Mouse (Mus musculus) CH12.LX (cell line): ENCODE measurements around the gene Drc3. TPM values are rescaled to one million over a fixed set of nuclear protein-coding genes. Genes with fewer than 3 reads are reported as not detected.

Experiments used
- DNase-seq: peaks from one replicate; pipeline ENCODE4 v3.0.0-alpha.2; 2013; ENCODE audit errors: extremely low read depth
- H3K27ac ChIP-seq: 2 replicates; pipeline ENCODE4 v1.5.1; 2012; ENCODE audit warnings: low read depth, mild to moderate bottlenecking, control low read depth, moderate library complexity; ENCODE audit not compliant: insufficient read depth
- H3K27me3 ChIP-seq: replicated peaks from 2 replicates; pipeline ENCODE3; 2012; ENCODE audit warnings: inconsistent platforms
- H3K36me3 ChIP-seq, 2 experiments: replicated peaks in 1 of 2; 2 replicates each; pipeline versions ENCODE3 to v1.6.1; 2012; ENCODE audit warnings: inconsistent platforms in 1 of 2, low read length in 1 of 2, mild to moderate bottlenecking in 1 of 2, mixed read lengths in 1 of 2, moderate library complexity in 1 of 2; ENCODE audit not compliant: control insufficient read depth in 1 of 2, insufficient read depth in 1 of 2
- H3K4me1 ChIP-seq, 2 experiments: 2 replicates each; pipeline ENCODE4 v1.6.1; 2012; ENCODE audit warnings: inconsistent platforms in 1 of 2, moderate library complexity in 1 of 2; ENCODE audit not compliant: insufficient read depth in 2 of 2, control insufficient read depth in 1 of 2
- H3K4me2 ChIP-seq: 2 replicates; pipeline ENCODE4 v1.6.1; 2012; ENCODE audit warnings: low read depth, mild to moderate bottlenecking, control low read depth; ENCODE audit not compliant: poor library complexity, insufficient read depth, severe bottlenecking
- H3K4me3 ChIP-seq, 3 experiments: fragments of 150-350 bp in 1 of 3; sonication (generic) in 1 of 3; replicated peaks in 1 of 3; 2 replicates each; pipeline versions ENCODE3 to v1.5.1; 2011 to 2012; ENCODE audit warnings: low read depth in 2 of 3, low read length in 2 of 3, mild to moderate bottlenecking in 2 of 3, moderate library complexity in 2 of 3, control low read depth in 1 of 3, improper control_type of control experiment in 1 of 3, inconsistent platforms in 1 of 3, mixed read lengths in 1 of 3; ENCODE audit not compliant: poor library complexity in 1 of 3
- H3K79me2 ChIP-seq: replicated peaks from 2 replicates; pipeline ENCODE4 v1.6.1; 2012; ENCODE audit warnings: mild to moderate bottlenecking, moderate library complexity; ENCODE audit not compliant: control insufficient read depth, poor library complexity, insufficient read depth, severe bottlenecking; ENCODE audit errors: extremely low read depth
- H3K9ac ChIP-seq: 2 replicates; pipeline ENCODE4 v1.6.1; 2012; ENCODE audit warnings: low read depth, mild to moderate bottlenecking, control low read depth, moderate library complexity; ENCODE audit not compliant: insufficient read depth
- H3K9me3 ChIP-seq: replicated peaks from 2 replicates; pipeline ENCODE3; 2012; ENCODE audit warnings: low read length, inconsistent platforms, mixed read lengths
- BHLHE40 ChIP-seq: IDR thresholded peaks from 2 replicates; pipeline ENCODE4 v1.6.1; 2011; ENCODE audit warnings: mild to moderate bottlenecking, low read depth, low read length, improper control_type of control experiment
- E2F4 ChIP-seq: IDR thresholded peaks from 2 replicates; pipeline ENCODE4 v1.6.1; 2011; ENCODE audit warnings: low read depth, low read length, improper control_type of control experiment; ENCODE audit not compliant: insufficient replicate concordance
- EP300 ChIP-seq: IDR thresholded peaks from 2 replicates; pipeline ENCODE4 v1.6.1; 2011; ENCODE audit warnings: low read length, improper control_type of control experiment
- ETS1 ChIP-seq: conservative IDR thresholded peaks from 2 replicates; pipeline ENCODE4 v1.6.1; 2012; ENCODE audit warnings: low read depth, mild to moderate bottlenecking, inconsistent platforms, low read length, improper control_type of control experiment, moderate library complexity
- HCFC1 ChIP-seq: IDR thresholded peaks from 2 replicates; pipeline ENCODE4 v1.6.1; 2012; ENCODE audit warnings: low read depth, mild to moderate bottlenecking, inconsistent platforms, low read length, improper control_type of control experiment
- IRF4 ChIP-seq: IDR thresholded peaks from 2 replicates; pipeline ENCODE4 v1.6.1; 2014; ENCODE audit warnings: low read depth, mild to moderate bottlenecking, inconsistent platforms, low read length, improper control_type of control experiment
- JUN ChIP-seq: IDR thresholded peaks from 2 replicates; pipeline ENCODE4 v1.6.1; 2011; ENCODE audit warnings: low read depth, mild to moderate bottlenecking, low read length, improper control_type of control experiment, moderate library complexity; ENCODE audit not compliant: insufficient read depth
- JUND ChIP-seq: conservative IDR thresholded peaks from 2 replicates; pipeline ENCODE4 v1.6.1; 2011; ENCODE audit warnings: low read depth, low read length, improper control_type of control experiment
- MAX ChIP-seq: IDR thresholded peaks from 2 replicates; pipeline ENCODE4 v1.6.1; 2011; ENCODE audit warnings: low read length, improper control_type of control experiment
- MAZ ChIP-seq: IDR thresholded peaks from 2 replicates; pipeline ENCODE4 v1.6.1; 2012; ENCODE audit warnings: low read depth, mild to moderate bottlenecking, inconsistent platforms, low read length, improper control_type of control experiment, moderate library complexity
- MXI1 ChIP-seq: IDR thresholded peaks from 2 replicates; pipeline ENCODE4 v1.6.1; 2011; ENCODE audit warnings: mild to moderate bottlenecking, low read depth, low read length, improper control_type of control experiment
- MYC ChIP-seq: IDR thresholded peaks from 2 replicates; pipeline ENCODE4 v1.6.1; 2011; ENCODE audit warnings: low read depth, mild to moderate bottlenecking, improper control_type of control experiment, low read length
- NRF1 ChIP-seq: IDR thresholded peaks from 2 replicates; pipeline ENCODE4 v1.6.1; 2014; ENCODE audit warnings: low read depth, mild to moderate bottlenecking, inconsistent platforms, low read length, improper control_type of control experiment, moderate library complexity
- POLR2AphosphoS2 ChIP-seq: IDR thresholded peaks from 2 replicates; pipeline ENCODE4 v1.6.1; 2011; ENCODE audit warnings: low read depth, low read length, improper control_type of control experiment
- RCOR1 ChIP-seq: conservative IDR thresholded peaks from 2 replicates; pipeline ENCODE4 v1.6.1; 2012; ENCODE audit warnings: low read depth, mild to moderate bottlenecking, inconsistent platforms, low read length, improper control_type of control experiment
- SIN3A ChIP-seq: IDR thresholded peaks from 2 replicates; pipeline ENCODE4 v1.6.1; 2012; ENCODE audit warnings: low read length, improper control_type of control experiment, inconsistent platforms
- USF1 ChIP-seq: IDR thresholded peaks from 2 replicates; pipeline ENCODE4 v1.6.1; 2014; ENCODE audit warnings: low read depth, mild to moderate bottlenecking, inconsistent platforms, low read length, improper control_type of control experiment
- USF2 ChIP-seq: conservative IDR thresholded peaks from 2 replicates; pipeline ENCODE4 v1.6.1; 2011; ENCODE audit warnings: low read depth, low read length, improper control_type of control experiment
- ZC3H11A ChIP-seq: IDR thresholded peaks from 2 replicates; pipeline ENCODE4 v1.6.1; 2012; ENCODE audit warnings: low read depth, mild to moderate bottlenecking, inconsistent platforms, low read length, improper control_type of control experiment
- ZNF384 ChIP-seq: IDR thresholded peaks from 2 replicates; pipeline ENCODE4 v1.6.1; 2012; ENCODE audit warnings: low read depth, low read length, improper control_type of control experiment, inconsistent platforms
- dilution Hi-C: fragments of 300-500 bp; cut with MboI; formaldehyde crosslinking; loops from 2 replicates; pipeline ENCODE4 v1.14.3; 2020; ENCODE audit warnings: low sequenced_read_pairs; ENCODE audit not compliant: extremely low pct_unique_long_range_greater_than_20kb, extremely low pct_ligation_motif_present
- in situ Hi-C: fragments of 300-500 bp; cut with MboI; formaldehyde crosslinking; loops from 3 replicates; pipeline ENCODE4 v1.14.3; 2019; ENCODE audit warnings: low sequenced_read_pairs, low pct_ligation_motif_present, low pct_unique_long_range_greater_than_20kb, mixed read lengths
- polyA plus RNA-seq: library from polyadenylated mRNA; unstranded; fragments of >175 nt; gene quantifications from 2 replicates; pipeline ENCODE4 v1.2.1, GENCODE M21; 2012; ENCODE audit warnings: low read depth; ENCODE audit not compliant: insufficient read length
- total RNA-seq, 2 experiments: library from RNA; depleted of rRNA; stranded (reverse); fragments of 300-350 nt in 1 of 2; fragments of >200 nt in 1 of 2; gene quantifications; 2 replicates each; pipeline ENCODE4 v1.2.3; 2012 to 2014

Gene Drc3
- total and polyA plus RNA-seq, 3 experiments: 1.4 to 3.9 (median 1.9) TPM

- Histone ChIP-seq H3K79me2 (no peaks in the 10 kb centered on the region), H3K9ac (no peak overlapping the region), H3K9me3 (no peaks in the 10 kb centered on the region), H3K27ac (no peak overlapping the region), H3K4me3 (no peak overlapping the region), H3K4me1 (peaks cover 0 to 3% of the 10 kb centered on the region in 2 experiments; a peak in 1 of 4 replicates), H3K27me3 (no peaks in the 10 kb centered on the region), H3K36me3 (peaks cover 0 to 3% of the 10 kb centered on the region in 2 experiments), H3K4me2 (no peak overlapping the region)
- TF ChIP-seq MXI1 (no peak), USF2 (no peak), BHLHE40 (no peak), ZC3H11A (no peak), HCFC1 (no peak), POLR2AphosphoS2 (no peak), E2F4 (no peak)
- dilution Hi-C loops (no loop called here), in situ Hi-C loops (no loop called here)
- no peak for DNase-seq
Measured at GRCm38 (mm10) chr11:60321438-60321837, 31.7 kb upstream of the Drc3 start.

GRCm38 (mm10) chr11:60323731-60324130 lies 29.4 kb upstream of the Drc3 start:
- TF ChIP-seq USF1: no peak
- TF ChIP-seq RCOR1: no peak
- peak; percentile 85 for TF ChIP-seq MYC
- TF ChIP-seq ETS1: peak; percentile 62
- peak; percentile 53; the same call in 1 of the 2 replicates for TF ChIP-seq ZNF384
- TF ChIP-seq SIN3A: peak; percentile 68; the same call in 1 of the 2 replicates
- TF ChIP-seq JUND: peak; percentile 67; the same call in 1 of the 2 replicates
- no peak for TF ChIP-seq MAZ
- no peak for TF ChIP-seq NRF1
- peak; percentile 73 for TF ChIP-seq EP300
- TF ChIP-seq MAX: peak; percentile 55; the same call in 1 of the 2 replicates
- peak; percentile 70 for TF ChIP-seq JUN
- TF ChIP-seq MXI1: peak; percentile 87
- peak; percentile 77 for TF ChIP-seq IRF4
- peak; percentile 65 for TF ChIP-seq BHLHE40
- Histone ChIP-seq H3K27me3 (no peaks in the 10 kb centered on the region), H3K4me3 (no peak overlapping the region), H3K9ac (no peak overlapping the region), H3K4me2 (no peak overlapping the region), H3K9me3 (no peaks in the 10 kb centered on the region), H3K79me2 (no peaks in the 10 kb centered on the region), H3K4me1 (peaks cover 0 to 3% of the 10 kb centered on the region in 2 experiments; a peak in 1 of 4 replicates), H3K36me3 (peaks cover 0 to 5% of the 10 kb centered on the region in 2 experiments), H3K27ac (no peak overlapping the region)
- in situ Hi-C loops: no loop called here
- no peak for DNase-seq
- dilution Hi-C loops: no loop called here
